Mouse (Mus musculus): ENCODE measurements around the gene Slc17a8. TPM values are rescaled to one million over a fixed set of nuclear protein-coding genes. Genes with fewer than 3 reads are reported as not detected.
A peak's percentile ranks its signal among the peaks of the same experiment; 100 is the strongest.
"Not testable (repeated sequence)": the region's sequence is repeated elsewhere in the genome, so short reads cannot be mapped to it uniquely, and the experiment has no call there.

Slc17a8 gene
- polyA plus RNA-seq, 1 experiment from 2014 or later = not detected

DNA sequence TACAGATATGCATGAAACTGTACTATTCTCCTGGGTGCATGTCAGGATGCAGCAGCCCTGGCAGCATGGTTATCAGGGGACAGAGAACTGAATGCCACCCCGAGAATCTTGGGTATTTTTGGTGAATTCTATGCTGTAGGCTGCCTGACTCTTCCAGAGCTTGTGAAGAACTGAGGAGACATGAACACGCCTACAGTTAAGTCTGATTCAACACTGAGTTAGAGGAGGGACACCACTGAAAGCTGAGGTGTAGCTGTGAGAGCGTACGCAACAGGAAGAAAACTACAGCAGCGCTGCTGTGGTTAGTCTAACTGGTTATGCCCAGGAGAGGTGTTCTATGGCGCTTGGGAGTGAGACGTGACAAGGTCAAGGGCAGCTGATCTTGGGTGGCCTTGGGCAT is 67.2 kb downstream of the Slc17a8 start:
- not testable (repeated sequence) for H3K36me3 ChIP-seq (ENCODE audit: control insufficient read depth, insufficient read depth, low read length); H3K4me1 ChIP-seq (replicated peaks; ENCODE audit: control insufficient read depth, insufficient read depth, low read length); H3K4me2 ChIP-seq; ATAC-seq (replicated peaks; ENCODE audit: low FRiP score); H3K27ac ChIP-seq (ENCODE audit: low read depth, low read length); DNase-seq (ENCODE audit: low spot score); H3K27me3 ChIP-seq (replicated peaks; ENCODE audit: control insufficient read depth, insufficient read depth, low read length); H3K9ac ChIP-seq (ENCODE audit: low read depth, low read length); H3K4me3 ChIP-seq (ENCODE audit: low read depth, low read length); H3K9me3 ChIP-seq (ENCODE audit: control insufficient read depth, low read length)
- 91% methylated on average over 7 of the region's 7 CpGs for WGBS

DNA sequence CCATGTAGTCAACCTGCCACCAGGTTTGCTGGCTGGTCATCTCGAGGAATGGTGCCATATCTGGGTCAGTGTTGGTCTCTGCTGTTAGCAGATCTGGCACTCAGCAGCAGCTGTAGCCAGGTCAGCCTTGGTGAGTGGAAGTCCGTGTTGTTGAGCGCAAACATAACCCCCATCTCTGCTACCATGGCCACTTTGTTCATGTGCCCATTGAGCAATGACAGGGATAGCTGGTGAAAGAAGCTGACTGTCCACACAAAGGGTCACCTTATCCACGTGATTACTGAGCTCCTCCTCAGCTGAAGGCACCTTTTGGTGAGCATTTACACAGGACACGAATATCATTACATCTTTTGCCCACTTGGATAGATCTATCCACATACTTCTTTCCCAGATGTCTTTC is 68.0 kb downstream of the Slc17a8 start:
- H3K4me2 ChIP-seq = no peak overlapping the region
- H3K9ac ChIP-seq (ENCODE audit: low read depth, low read length) = no peak overlapping the region
- no peaks in the 10 kb centered on the region for H3K36me3 ChIP-seq (ENCODE audit: control insufficient read depth, insufficient read depth, low read length)
- no peaks in the 10 kb centered on the region for H3K27me3 ChIP-seq (replicated peaks; ENCODE audit: control insufficient read depth, insufficient read depth, low read length)
- DNase-seq (ENCODE audit: low spot score) = no peak
- WGBS = 71% methylated on average over 5 of the region's 5 CpGs
- H3K9me3 ChIP-seq (ENCODE audit: control insufficient read depth, low read length) = no peaks in the 10 kb centered on the region
- no peaks in the 10 kb centered on the region for H3K4me1 ChIP-seq (replicated peaks; ENCODE audit: control insufficient read depth, insufficient read depth, low read length)
- ATAC-seq (replicated peaks; ENCODE audit: low FRiP score) = no peak
- H3K4me3 ChIP-seq (ENCODE audit: low read depth, low read length) = no peak overlapping the region
- no peak overlapping the region for H3K27ac ChIP-seq (ENCODE audit: low read depth, low read length)

DNA sequence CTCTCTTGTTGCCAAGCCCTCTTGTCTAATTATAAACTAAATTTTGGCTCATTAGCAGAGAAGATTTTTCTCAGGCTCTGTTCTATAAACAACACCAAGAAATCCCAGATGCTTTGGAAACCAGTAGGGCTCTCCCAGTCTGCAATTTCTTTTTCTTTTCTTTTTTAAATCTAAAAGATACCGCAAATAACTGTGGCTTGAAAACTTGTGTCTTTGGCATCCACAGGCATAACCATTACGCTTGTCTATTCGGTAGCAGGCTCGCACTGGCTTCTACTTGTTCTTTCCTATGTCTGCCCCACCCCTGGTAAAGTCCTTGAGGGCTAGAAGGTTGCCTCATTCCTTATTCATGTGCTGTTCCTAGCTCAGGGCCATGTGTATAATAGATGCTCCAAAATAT is 69.4 kb downstream of the Slc17a8 start:
- WGBS = 93% methylated on average over 4 of the region's 4 CpGs
- H3K27me3 ChIP-seq (replicated peaks; ENCODE audit: control insufficient read depth, insufficient read depth, low read length) = no peaks in the 10 kb centered on the region
- no peak for ATAC-seq (replicated peaks; ENCODE audit: low FRiP score)
- H3K4me1 ChIP-seq (replicated peaks; ENCODE audit: control insufficient read depth, insufficient read depth, low read length) = no peaks in the 10 kb centered on the region
- no peak for DNase-seq (ENCODE audit: low spot score)
- no peak overlapping the region for H3K4me3 ChIP-seq (ENCODE audit: low read depth, low read length)
- no peak overlapping the region for H3K9ac ChIP-seq (ENCODE audit: low read depth, low read length)
- H3K36me3 ChIP-seq (ENCODE audit: control insufficient read depth, insufficient read depth, low read length) = no peaks in the 10 kb centered on the region
- H3K9me3 ChIP-seq (ENCODE audit: control insufficient read depth, low read length) = no peaks in the 10 kb centered on the region
- no peak overlapping the region for H3K27ac ChIP-seq (ENCODE audit: low read depth, low read length)
- H3K4me2 ChIP-seq = no peak overlapping the region

DNA sequence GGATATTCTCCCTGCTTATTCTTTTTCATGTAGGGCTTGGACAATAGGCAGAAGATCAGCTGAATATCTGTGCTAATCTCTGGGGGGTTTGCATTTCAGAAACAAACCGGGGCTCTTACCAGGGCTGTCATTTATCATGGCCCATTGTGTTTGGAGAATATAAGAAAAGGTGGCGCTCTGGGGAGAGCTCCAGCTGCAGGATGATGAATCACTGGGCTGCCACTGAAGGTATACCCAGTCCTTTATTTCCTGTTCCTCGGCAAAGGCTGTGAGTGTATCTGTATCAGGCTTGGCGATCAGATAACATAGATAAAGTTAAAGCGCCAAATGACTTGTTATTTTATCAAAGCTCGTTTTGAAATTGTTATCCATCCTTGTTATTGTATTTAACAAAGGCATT is 73.0 kb downstream of the Slc17a8 start:
- DNase-seq (ENCODE audit: low spot score) (no peak), ATAC-seq (replicated peaks; ENCODE audit: low FRiP score) (no peak)
- no peak overlapping the region for H3K4me2 ChIP-seq
- no peaks in the 10 kb centered on the region for H3K36me3 ChIP-seq (ENCODE audit: control insufficient read depth, insufficient read depth, low read length)
- H3K4me3 ChIP-seq (ENCODE audit: low read depth, low read length) = no peak overlapping the region
- H3K9me3 ChIP-seq (ENCODE audit: control insufficient read depth, low read length) = no peaks in the 10 kb centered on the region
- WGBS = 36% methylated on average over 6 of the region's 6 CpGs
- H3K4me1 ChIP-seq (replicated peaks; ENCODE audit: control insufficient read depth, insufficient read depth, low read length) = no peaks in the 10 kb centered on the region
- H3K27ac ChIP-seq (ENCODE audit: low read depth, low read length) = no peak overlapping the region
- H3K9ac ChIP-seq (ENCODE audit: low read depth, low read length) = no peak overlapping the region
- H3K27me3 ChIP-seq (replicated peaks; ENCODE audit: control insufficient read depth, insufficient read depth, low read length) = no peaks in the 10 kb centered on the region

DNA sequence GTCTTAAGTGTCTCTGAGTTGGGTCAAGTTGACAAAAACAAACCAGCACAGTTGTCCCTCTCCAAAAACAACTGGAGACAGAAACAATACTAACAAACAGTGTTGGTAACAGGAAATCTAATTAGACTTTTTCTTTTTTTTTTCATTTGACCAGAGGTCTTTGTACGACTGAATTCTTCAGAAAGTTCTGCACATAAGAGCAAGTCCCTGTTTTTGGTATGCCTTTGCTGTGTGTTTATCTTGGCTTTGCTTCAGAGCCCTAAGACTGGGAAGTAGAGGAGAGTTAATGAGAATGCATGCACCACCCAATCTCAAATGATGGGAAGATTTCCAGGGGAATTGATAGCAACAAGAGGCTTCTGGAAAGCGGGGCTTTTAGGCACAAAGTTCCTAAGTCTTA is 74.1 kb downstream of the Slc17a8 start:
- DNase-seq (ENCODE audit: low spot score) (no peak), ATAC-seq (replicated peaks; ENCODE audit: low FRiP score) (no peak)
- no peak overlapping the region for H3K9ac ChIP-seq (ENCODE audit: low read depth, low read length)
- WGBS = 72% methylated on average over 2 of the region's 2 CpGs
- H3K4me3 ChIP-seq (ENCODE audit: low read depth, low read length) = no peak overlapping the region
- H3K4me2 ChIP-seq = no peak overlapping the region
- no peaks in the 10 kb centered on the region for H3K9me3 ChIP-seq (ENCODE audit: control insufficient read depth, low read length)
- H3K36me3 ChIP-seq (ENCODE audit: control insufficient read depth, insufficient read depth, low read length) = no peaks in the 10 kb centered on the region
- no peaks in the 10 kb centered on the region for H3K4me1 ChIP-seq (replicated peaks; ENCODE audit: control insufficient read depth, insufficient read depth, low read length)
- H3K27me3 ChIP-seq (replicated peaks; ENCODE audit: control insufficient read depth, insufficient read depth, low read length) = no peaks in the 10 kb centered on the region
- H3K27ac ChIP-seq (ENCODE audit: low read depth, low read length) = no peak overlapping the region

DNA sequence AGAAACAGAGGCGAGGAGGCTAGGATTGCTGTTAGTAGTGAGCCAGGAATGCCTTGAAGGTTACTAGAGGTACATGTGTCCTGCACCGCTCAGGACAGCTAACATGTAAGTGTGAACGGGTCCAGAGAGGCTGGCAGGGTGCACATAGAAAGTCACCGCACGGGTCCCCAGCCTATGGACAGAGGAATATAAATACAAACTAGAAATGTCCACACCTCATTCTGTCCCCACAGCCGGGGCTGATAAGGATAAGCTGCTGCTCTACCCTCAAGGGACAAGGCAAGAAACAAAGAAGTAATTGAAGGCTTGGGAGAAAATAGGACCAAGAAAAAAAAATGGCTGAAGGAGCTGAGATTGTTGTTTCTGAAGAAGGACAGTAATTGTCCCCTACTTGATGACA is 77.2 kb downstream of the Slc17a8 start:
- Histone ChIP-seq H3K27me3 (replicated peaks; ENCODE audit: control insufficient read depth, insufficient read depth, low read length) (no peaks in the 10 kb centered on the region), H3K9me3 (ENCODE audit: control insufficient read depth, low read length) (no peaks in the 10 kb centered on the region), H3K4me1 (replicated peaks; ENCODE audit: control insufficient read depth, insufficient read depth, low read length) (no peaks in the 10 kb centered on the region), H3K36me3 (ENCODE audit: control insufficient read depth, insufficient read depth, low read length) (no peaks in the 10 kb centered on the region), H3K9ac (ENCODE audit: low read depth, low read length) (no peak overlapping the region), H3K27ac (ENCODE audit: low read depth, low read length) (no peak overlapping the region), H3K4me2 (no peak overlapping the region), H3K4me3 (ENCODE audit: low read depth, low read length) (no peak overlapping the region)
- ATAC-seq (replicated peaks; ENCODE audit: low FRiP score) = no peak
- DNase-seq (ENCODE audit: low spot score) = no peak
- 84% methylated on average over 6 of the region's 6 CpGs for WGBS

DNA sequence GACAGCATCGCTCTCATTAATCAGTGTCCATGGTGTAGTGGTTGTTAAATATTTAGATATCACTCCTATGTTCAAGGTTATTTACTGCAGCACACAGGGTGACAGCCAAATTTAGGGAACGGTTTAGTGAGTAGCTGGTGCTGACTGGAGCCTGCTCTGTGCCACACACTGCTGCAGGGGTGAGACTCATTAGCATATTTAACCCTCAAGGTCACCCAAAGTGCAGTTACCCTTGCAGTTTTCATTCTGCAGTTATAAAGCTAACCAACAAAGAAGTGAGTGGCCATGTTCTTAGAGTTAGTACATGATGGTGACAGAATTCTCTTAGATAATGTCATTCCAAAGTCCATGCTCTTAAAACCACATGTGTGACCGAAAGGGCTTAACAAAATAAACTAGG is 78.7 kb downstream of the Slc17a8 start:
- no peaks in the 10 kb centered on the region for H3K27me3 ChIP-seq (replicated peaks; ENCODE audit: control insufficient read depth, insufficient read depth, low read length)
- no peak overlapping the region for H3K4me2 ChIP-seq
- WGBS = 91% methylated on average over 3 of the region's 3 CpGs
- ATAC-seq (replicated peaks; ENCODE audit: low FRiP score) (no peak), DNase-seq (ENCODE audit: low spot score) (no peak)
- H3K4me1 ChIP-seq (replicated peaks; ENCODE audit: control insufficient read depth, insufficient read depth, low read length) = no peaks in the 10 kb centered on the region
- H3K36me3 ChIP-seq (ENCODE audit: control insufficient read depth, insufficient read depth, low read length) = no peaks in the 10 kb centered on the region
- no peak overlapping the region for H3K4me3 ChIP-seq (ENCODE audit: low read depth, low read length)
- H3K9me3 ChIP-seq (ENCODE audit: control insufficient read depth, low read length) = no peaks in the 10 kb centered on the region
- H3K27ac ChIP-seq (ENCODE audit: low read depth, low read length) = no peak overlapping the region
- H3K9ac ChIP-seq (ENCODE audit: low read depth, low read length) = no peak overlapping the region

GRCm38 (mm10) chr10:89532929-89533727 is 87.9 kb downstream of the Slc17a8 start, which contains the start of gene Nr1h4:
TSS of gene Nr1h4 (minus strand) at chr10:89533585.
- H3K4me1 ChIP-seq (replicated peaks; ENCODE audit: control insufficient read depth, insufficient read depth, low read length) = no peaks in the 10 kb centered on the region
- no peak within 1 kb of the TSS for H3K9ac ChIP-seq (ENCODE audit: low read depth, low read length)
- ATAC-seq (replicated peaks; ENCODE audit: low FRiP score) = no peak
- H3K4me2 ChIP-seq = peak within 1 kb of the TSS; percentile 11
- DNase-seq (ENCODE audit: low spot score) = no peak
- no peak within 1 kb of the TSS for H3K4me3 ChIP-seq (ENCODE audit: low read depth, low read length)
- H3K9me3 ChIP-seq (ENCODE audit: control insufficient read depth, low read length) = no peaks in the 10 kb centered on the region
- WGBS = 72% methylated on average over 17 of the region's 17 CpGs
- no peak within 1 kb of the TSS for H3K27ac ChIP-seq (ENCODE audit: low read depth, low read length)
- H3K27me3 ChIP-seq (replicated peaks; ENCODE audit: control insufficient read depth, insufficient read depth, low read length) = no peaks in the 10 kb centered on the region
- H3K36me3 ChIP-seq (ENCODE audit: control insufficient read depth, insufficient read depth, low read length) = no peaks in the 10 kb centered on the region

DNA sequence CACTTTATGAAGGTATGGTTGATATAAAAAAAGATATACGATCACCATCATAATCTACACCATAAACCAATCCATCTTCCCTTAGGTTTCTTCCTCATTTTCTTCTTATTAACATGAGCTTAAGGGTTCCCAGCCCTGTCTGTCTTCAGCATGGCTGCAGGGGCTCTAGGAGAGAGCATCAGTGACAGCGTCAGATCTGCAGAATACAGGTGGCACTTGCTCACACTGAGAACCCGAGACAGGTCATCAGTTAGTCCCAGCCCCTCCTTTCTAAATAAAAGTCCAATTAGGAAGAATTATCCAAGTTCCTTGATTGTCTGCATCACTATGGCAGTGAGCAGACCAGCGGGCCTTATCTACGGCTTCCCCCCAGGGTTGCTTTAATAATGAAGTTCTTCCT is 88.6 kb downstream of the Slc17a8 start:
- Histone ChIP-seq H3K9ac (ENCODE audit: low read depth, low read length) (no peak overlapping the region), H3K4me2 (no peak overlapping the region), H3K4me1 (replicated peaks; ENCODE audit: control insufficient read depth, insufficient read depth, low read length) (no peaks in the 10 kb centered on the region), H3K27ac (ENCODE audit: low read depth, low read length) (no peak overlapping the region), H3K27me3 (replicated peaks; ENCODE audit: control insufficient read depth, insufficient read depth, low read length) (no peaks in the 10 kb centered on the region), H3K36me3 (ENCODE audit: control insufficient read depth, insufficient read depth, low read length) (no peaks in the 10 kb centered on the region), H3K4me3 (ENCODE audit: low read depth, low read length) (no peak overlapping the region), H3K9me3 (ENCODE audit: control insufficient read depth, low read length) (no peaks in the 10 kb centered on the region)
- DNase-seq (ENCODE audit: low spot score) (no peak), ATAC-seq (replicated peaks; ENCODE audit: low FRiP score) (no peak)
- WGBS = 75% methylated on average over 5 of the region's 5 CpGs
